Mouse (Mus musculus): ENCODE data around the gene Fam107b. TPM values are rescaled to one million over a fixed set of nuclear protein-coding genes. Genes with fewer than 3 reads are reported as not detected.

Fam107b gene
- total RNA-seq, 2 experiments from 2014 or later, result 1.3 to 4.3 TPM

DNA sequence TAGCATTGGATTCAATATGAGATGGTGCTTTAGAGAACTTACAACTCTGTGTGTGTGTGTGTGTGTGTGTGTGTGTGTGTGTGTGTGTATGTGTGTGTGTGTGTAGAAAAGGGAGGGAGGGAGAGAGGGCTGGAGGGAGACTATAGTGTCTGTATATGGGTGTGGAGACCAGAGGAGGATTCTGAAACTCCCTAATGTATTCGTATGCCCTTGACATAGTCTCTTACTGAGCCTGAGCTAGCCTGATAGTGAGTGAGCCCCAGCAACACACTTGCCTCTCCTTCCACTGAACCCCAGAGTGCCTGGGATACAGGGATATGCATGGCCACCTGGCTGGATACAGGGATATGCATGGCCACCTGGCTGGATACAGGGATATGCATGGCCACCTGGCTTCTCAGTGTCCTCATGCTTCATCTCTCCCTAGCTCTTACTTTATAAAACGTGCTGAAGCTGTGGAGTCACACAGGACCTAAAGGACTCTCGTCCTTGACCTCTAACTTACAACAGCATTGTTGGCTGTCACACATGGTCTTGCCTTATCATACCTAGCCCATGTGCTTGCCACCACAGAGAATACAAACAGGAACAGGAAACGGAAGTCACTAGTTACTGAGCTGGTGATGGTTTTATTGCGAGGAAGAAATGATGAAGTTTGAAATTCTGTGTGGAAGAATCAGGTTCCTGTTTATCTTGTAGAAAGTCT, 157.1 kb downstream of the Fam107b start:
- intact Hi-C loops (cut with DNase I), result no loop called here
- Histone ChIP-seq H3K27ac (peak overlapping the region; percentile 28; the same call in 1 of the 2 replicates), H3K4me3 (no peak overlapping the region)
- no peak for TF ChIP-seq CTCF (IDR thresholded peaks at IDR 0.05)
- DNase-seq, result no peak

DNA sequence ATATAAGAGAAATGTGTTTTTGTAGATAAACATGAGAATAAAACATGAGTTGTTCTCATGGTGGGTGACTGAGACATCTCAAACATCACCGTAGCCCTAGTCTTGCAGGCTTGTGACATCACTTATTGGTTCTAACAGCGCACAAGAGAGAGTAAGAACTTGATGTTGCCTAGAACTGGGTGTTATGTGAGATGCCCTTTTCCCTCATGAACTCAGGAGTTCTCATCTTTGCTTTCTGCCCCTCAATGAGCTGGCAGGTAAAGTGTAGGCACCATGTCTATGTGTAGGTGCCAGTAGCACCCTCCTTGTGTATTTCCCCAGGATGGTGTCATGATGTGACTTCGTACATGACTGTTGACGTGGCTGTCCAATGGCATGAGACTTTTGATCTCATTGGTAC, 157.8 kb downstream of the Fam107b start:
- DNase-seq, result no peak
- TF ChIP-seq CTCF (IDR thresholded peaks at IDR 0.05), result no peak
- intact Hi-C loops (cut with DNase I), result no loop called here
- Histone ChIP-seq H3K4me3 (no peak overlapping the region), H3K27ac (no peak overlapping the region)

DNA sequence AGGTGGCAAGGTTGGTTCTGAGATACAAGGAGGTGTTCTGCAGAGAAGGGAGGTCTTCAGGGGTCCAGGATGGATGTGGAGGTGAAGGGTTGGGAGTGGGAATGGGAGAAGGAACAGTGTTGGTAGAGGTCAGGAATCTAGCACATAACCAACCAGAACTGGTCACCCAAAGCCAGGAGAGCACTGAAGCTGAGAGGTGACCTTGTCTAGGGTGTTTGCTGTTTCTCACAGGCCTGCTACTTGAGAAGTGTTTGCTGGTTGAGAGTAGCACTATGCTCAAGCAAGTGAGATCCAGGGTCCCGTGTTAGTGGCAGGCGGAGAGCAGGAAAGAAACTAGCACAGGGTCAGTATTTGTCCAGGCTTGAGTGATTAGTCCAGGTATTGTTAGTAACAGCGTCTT, 159.3 kb downstream of the Fam107b start:
- Histone ChIP-seq H3K4me3 (no peak overlapping the region), H3K27ac (no peak overlapping the region)
- no peak for DNase-seq
- intact Hi-C loops (cut with DNase I), result no loop called here
- no peak for TF ChIP-seq CTCF (IDR thresholded peaks at IDR 0.05)

DNA sequence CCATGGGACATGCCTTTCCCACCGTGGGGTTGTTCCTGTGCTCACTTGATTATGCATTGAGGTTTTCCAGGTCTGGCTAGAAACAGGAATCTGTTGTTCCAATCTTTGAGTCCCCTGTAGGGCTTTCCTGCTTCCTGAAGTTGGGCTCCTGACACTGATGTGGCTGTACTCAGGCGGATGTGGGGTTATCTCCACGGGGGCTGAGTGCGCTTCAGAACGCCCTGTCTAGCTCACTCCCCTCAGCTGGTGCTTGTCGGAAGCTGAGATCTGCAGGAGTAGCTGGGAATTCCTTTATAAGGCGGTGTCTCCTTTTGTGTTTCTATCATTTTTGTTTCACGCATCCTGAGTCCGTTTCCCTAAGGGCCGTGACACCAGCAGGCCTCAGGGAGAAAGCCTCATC, 160.5 kb downstream of the Fam107b start:
- no peak overlapping the region for H3K27ac ChIP-seq
- no peak overlapping the region for H3K4me3 ChIP-seq
- no peak for TF ChIP-seq CTCF (IDR thresholded peaks at IDR 0.05)
- intact Hi-C loops (cut with DNase I), result no loop called here
- DNase-seq, result no peak

DNA sequence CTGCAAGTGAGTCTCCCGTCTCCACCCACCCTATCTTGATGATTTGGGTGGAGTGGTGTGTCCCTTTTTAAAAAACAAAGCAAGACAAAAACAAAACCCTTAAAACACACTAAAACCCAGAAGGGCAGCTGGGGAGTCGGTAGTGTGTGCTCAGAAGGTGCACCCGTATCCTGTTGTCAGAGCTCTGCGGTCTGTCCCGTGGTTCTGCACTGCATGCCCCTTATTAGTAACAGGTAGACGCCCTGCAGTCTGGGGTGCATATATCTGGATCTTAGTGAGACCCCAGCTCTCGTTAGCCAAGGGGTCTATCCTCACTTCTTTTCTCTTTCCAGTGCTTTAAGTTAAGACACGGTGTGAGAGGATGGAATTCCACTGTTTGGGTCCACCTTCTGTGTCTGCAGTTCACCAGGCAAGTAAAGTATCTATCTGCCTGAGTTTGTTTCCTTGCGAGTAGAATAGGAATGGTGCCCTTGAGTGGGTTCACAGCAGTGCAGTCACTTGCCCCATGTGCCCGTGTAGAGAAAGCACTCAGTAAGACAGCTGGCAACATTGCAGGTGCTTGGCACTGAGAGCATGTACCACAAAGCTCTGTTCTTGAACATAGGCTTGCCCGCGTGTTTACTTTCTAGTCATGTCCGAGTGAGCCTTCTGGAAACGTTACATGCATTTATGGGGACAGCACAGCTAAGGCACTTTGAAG, 161.2 kb downstream of the Fam107b start:
- TF ChIP-seq CTCF (IDR thresholded peaks at IDR 0.05), result no peak
- no peak overlapping the region for H3K4me3 ChIP-seq
- intact Hi-C loops (cut with DNase I), result no loop called here
- no peak for DNase-seq
- no peak overlapping the region for H3K27ac ChIP-seq

DNA sequence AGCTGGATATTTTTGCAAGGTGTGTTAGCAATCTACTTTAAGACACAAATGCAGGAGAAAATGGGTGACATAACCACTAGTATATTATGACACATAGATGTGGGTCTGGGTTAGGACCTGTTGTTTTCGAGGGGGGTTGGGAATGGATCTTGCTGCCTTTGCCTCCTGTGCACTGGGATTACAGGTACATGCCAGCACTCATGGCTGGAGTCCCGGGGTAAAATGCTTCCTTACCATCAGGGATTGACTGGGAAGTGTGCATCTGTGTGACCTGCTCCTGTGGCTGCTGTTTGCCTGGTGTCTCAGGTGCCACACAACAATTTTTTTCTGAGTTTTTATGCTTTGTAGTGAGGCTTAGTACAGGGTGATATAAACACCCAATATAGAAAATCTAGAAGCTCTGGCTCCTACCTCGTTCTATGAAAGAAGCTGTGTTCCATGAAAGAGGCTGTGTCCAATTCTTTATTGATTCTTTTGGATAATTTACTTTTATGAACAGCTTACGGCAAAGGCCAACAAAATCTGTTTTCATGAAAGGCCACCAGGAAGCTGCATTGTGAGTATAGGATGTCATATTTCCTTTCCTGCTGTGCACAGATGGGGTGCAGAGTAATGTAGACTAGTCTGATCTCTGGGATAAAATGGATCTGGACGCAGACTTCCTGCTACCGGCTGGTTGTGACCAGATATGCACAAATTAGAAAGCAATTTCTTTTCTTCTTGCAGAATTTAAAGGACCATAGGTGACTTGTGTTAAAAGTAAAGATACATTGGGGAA, 167.8 kb downstream of the Fam107b start:
- H3K4me3 ChIP-seq, result no peak overlapping the region
- no peak for DNase-seq
- no peak for TF ChIP-seq CTCF (IDR thresholded peaks at IDR 0.05)
- no peak overlapping the region for H3K27ac ChIP-seq
- intact Hi-C loops (cut with DNase I), result no loop called here

DNA sequence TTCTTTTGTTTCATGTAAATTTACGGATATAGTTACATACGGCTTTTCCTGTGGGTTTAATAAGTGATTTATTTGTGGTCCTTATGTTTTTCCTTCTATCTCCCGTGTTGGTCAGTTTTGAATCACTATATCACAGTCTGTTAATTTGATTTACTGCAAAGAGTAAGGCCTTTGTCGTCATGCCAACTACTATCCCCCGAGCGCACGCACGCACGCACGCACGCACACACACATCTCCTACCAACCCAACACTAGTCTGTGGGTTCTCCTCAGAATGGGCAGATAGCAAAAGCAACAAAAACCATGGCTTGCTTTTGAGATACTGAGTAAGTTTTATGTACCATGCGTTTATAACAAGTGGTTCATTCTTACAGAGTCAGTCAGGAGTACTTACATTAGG, 168.4 kb downstream of the Fam107b start:
- no peak for TF ChIP-seq CTCF (IDR thresholded peaks at IDR 0.05)
- H3K4me3 ChIP-seq, result no peak overlapping the region
- DNase-seq, result no peak
- intact Hi-C loops (cut with DNase I), result no loop called here
- H3K27ac ChIP-seq, result no peak overlapping the region

DNA sequence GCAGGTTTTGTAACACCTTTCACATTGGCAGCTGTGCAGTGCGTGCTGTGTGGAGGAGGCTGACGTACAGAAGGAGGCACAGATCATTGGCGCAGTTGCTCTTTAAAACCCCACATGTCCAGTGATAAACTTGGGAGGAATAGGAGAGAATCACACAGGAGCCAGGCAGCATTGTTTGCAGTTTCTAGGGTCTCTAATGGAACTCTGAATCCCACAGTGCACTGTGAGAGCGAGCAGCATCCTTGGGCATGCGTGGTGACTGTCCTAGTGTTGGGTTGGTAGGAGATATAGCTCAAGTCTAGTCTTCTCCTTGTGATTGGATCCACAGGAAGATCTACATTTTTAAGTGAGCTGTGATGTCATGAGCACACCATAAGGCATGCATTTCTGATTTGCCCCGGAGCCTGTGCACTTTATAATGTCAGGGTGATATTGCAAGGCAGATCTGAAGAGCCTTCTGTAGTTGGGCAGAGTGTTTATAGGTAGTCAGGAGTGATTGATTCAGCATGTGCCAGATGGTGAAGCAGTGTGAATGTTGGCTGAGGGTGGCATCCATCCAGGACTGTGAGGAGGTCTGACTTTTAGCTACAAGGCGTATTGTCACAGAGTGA, 169.2 kb downstream of the Fam107b start:
- intact Hi-C loops (cut with DNase I), result no loop called here
- no peak overlapping the region for H3K27ac ChIP-seq

DNA sequence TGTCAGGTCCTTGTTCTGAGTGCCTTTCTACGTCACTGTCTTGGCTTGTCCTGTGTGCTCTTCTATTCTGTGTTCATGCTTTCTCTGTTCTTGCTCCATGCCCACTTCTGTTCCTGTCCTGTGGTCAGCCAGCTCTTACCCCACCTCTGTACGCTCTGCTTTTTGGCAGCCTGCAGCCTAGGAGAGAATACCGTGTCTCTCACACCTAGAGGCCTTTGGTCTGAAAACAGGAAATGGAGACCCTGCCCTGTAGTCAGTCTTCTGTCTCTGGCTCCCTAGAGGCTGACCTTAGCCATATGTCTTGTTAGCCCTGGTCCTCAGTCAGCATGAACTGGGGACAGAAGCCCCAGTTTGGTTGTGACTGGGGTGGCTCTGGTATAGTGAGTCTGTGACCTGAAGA, 170.0 kb downstream of the Fam107b start:
- no peak for TF ChIP-seq CTCF (IDR thresholded peaks at IDR 0.05)
- H3K27ac ChIP-seq, result no peak overlapping the region
- intact Hi-C loops (cut with DNase I), result no loop called here
- H3K4me3 ChIP-seq, result no peak overlapping the region
- no peak for DNase-seq

More for the DNA sequence above, 169.2 kb downstream of the Fam107b start:
- no peak for DNase-seq
- no peak overlapping the region for H3K4me3 ChIP-seq
- no peak for TF ChIP-seq CTCF (IDR thresholded peaks at IDR 0.05)

DNA sequence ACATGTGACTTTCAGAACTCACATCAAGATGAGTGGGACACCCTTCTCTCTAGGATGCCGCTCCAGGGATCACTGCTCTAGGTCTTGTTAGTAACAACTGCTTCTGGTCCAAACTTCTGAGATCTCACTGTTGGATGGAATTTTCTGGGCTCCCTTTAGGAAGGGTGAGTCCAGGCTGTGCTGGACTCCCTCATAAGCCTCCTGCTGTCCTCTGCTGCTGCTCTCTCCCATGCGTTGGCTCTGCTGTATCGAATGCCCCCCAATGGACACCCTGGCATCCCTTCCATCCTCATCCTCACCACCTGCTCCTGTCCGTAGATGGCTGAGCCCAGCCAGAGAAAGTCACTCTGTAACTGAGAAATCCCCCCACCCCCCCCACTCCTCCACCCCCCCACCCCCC, 170.4 kb downstream of the Fam107b start:
- TF ChIP-seq CTCF (IDR thresholded peaks at IDR 0.05), result no peak
- Histone ChIP-seq H3K4me3 (no peak overlapping the region), H3K27ac (no peak overlapping the region)
- DNase-seq, result no peak
- intact Hi-C loops (cut with DNase I), result no loop called here

DNA sequence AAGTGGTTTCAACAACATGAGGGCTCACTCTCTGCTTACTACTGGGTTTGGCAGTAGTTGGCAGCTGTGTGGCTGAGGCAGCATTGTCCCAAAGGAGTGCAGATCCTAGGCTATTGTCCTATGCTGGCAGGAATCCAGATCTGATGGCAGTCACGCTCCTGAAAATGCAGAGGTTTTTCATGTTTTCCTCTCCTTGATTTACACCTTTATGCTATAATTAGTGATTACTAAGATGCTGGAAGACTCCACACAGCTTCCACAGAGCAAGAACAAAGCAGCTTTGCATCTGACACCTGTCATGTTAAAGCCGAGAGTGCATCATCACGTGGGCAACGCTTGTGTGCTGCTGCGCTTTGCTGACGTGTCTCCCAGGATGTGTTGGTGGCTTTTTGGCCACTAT, 172.2 kb downstream of the Fam107b start:
- H3K27ac ChIP-seq, result no peak overlapping the region
- TF ChIP-seq CTCF (IDR thresholded peaks at IDR 0.05), result no peak
- intact Hi-C loops (cut with DNase I), result no loop called here

DNA sequence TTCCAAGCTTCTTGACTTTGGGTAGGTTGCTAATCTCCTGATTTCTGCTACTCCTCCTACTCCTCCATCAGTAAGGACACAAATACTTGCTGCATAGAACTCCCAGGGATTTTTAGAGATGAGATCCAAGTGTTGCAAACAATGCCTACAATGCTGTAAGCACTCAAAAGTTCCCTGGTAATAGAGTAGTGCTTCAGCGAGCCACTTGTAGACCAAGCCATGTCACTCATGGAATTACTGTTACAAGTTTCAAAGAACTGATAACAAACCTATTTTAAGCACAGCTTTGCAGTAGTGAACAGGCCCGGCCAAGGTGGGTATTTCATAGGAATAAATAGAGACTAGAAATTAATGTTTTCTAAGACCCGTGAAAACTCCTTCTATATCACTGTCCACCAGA, 174.8 kb downstream of the Fam107b start:
- no peak for TF ChIP-seq CTCF (IDR thresholded peaks at IDR 0.05)
- no peak overlapping the region for H3K4me3 ChIP-seq
- H3K27ac ChIP-seq, result no peak overlapping the region
- no peak for DNase-seq
- intact Hi-C loops (cut with DNase I), result no loop called here

More for the DNA sequence above, 172.2 kb downstream of the Fam107b start:
- no peak overlapping the region for H3K4me3 ChIP-seq
- no peak for DNase-seq
